Mouse (Mus musculus) MEL (cell line): ENCODE measurements at regions not wholly inside any gene's neighbourhood (a gene's known extent, or its start where the extent isn't known, plus 50 kb on each side); places are given as distances from the start of the nearest gene placed in this dataset.

ENCODE experiments used
- DNase-seq: peaks from one replicate; pipeline ENCODE4 v3.0.0; 2011; ENCODE audit warnings: low read depth, low spot score
- H3K27ac ChIP-seq: 2 replicates; pipeline ENCODE4 v1.5.1; 2012; ENCODE audit warnings: low read depth, mild to moderate bottlenecking, control low read depth, low read length, moderate library complexity; ENCODE audit not compliant: control insufficient read depth
- H3K27me3 ChIP-seq, 2 experiments: fragments of 150-350 bp in 1 of 2; sonication (generic) in 1 of 2; 2 replicates each; pipeline ENCODE4 v1.6.1; 2012; ENCODE audit warnings: low read length in 2 of 2, mild to moderate bottlenecking in 2 of 2, improper control_type of control experiment in 1 of 2, moderate library complexity in 1 of 2; ENCODE audit not compliant: insufficient read depth in 2 of 2, control insufficient read depth in 1 of 2
- H3K36me3 ChIP-seq, 2 experiments: 2 replicates each; pipeline ENCODE4 v1.6.1; 2012 to 2014; ENCODE audit warnings: low read length in 2 of 2, improper control_type of control experiment in 1 of 2, inconsistent platforms in 1 of 2, mild to moderate bottlenecking in 1 of 2; ENCODE audit not compliant: insufficient read depth in 2 of 2, control insufficient read depth in 1 of 2
- H3K4me1 ChIP-seq, 2 experiments: fragments of 150-350 bp in 1 of 2; sonication (generic) in 1 of 2; 2 replicates each; pipeline ENCODE4 v1.6.1; 2012; ENCODE audit warnings: low read length in 2 of 2, improper control_type of control experiment in 1 of 2, mild to moderate bottlenecking in 1 of 2; ENCODE audit not compliant: insufficient read depth in 2 of 2, control insufficient read depth in 1 of 2
- H3K4me3 ChIP-seq, 2 experiments: fragments of 150-350 bp in 1 of 2; sonication (generic) in 1 of 2; 2 replicates each; pipeline ENCODE4 v1.5.1; 2012; ENCODE audit warnings: low read depth in 2 of 2, low read length in 2 of 2, mild to moderate bottlenecking in 2 of 2, moderate library complexity in 2 of 2, control low read depth in 1 of 2, improper control_type of control experiment in 1 of 2; ENCODE audit not compliant: control insufficient read depth in 1 of 2, insufficient read depth in 1 of 2
- H3K79me2 ChIP-seq: 2 replicates; pipeline ENCODE4 v1.6.1; 2012; ENCODE audit warnings: mild to moderate bottlenecking, low read length, moderate library complexity; ENCODE audit not compliant: control insufficient read depth, poor library complexity, insufficient read depth
- H3K9ac ChIP-seq: 2 replicates; pipeline ENCODE4 v1.6.1; 2012; ENCODE audit warnings: low read depth, mild to moderate bottlenecking, control low read depth, low read length, moderate library complexity; ENCODE audit not compliant: control insufficient read depth, poor library complexity, severe bottlenecking
- H3K9me3 ChIP-seq: fragments of 150-350 bp; sonication (generic); replicated peaks from 2 replicates; pipeline ENCODE4 v1.6.1; 2012; ENCODE audit warnings: mild to moderate bottlenecking, low read length, improper control_type of control experiment, moderate library complexity; ENCODE audit not compliant: insufficient read depth
- BHLHE40 ChIP-seq: IDR thresholded peaks from 2 replicates; pipeline ENCODE4 v1.6.1; 2012; ENCODE audit warnings: low read depth, mild to moderate bottlenecking, inconsistent platforms, low read length, improper control_type of control experiment, borderline replicate concordance
- CHD1 ChIP-seq: IDR thresholded peaks from 2 replicates; pipeline ENCODE4 v1.6.1; 2012; ENCODE audit warnings: low read depth, mild to moderate bottlenecking, inconsistent platforms, low read length, improper control_type of control experiment
- E2F4 ChIP-seq: IDR thresholded peaks from 2 replicates; pipeline ENCODE4 v1.6.1; 2011; ENCODE audit warnings: low read depth, low read length, improper control_type of control experiment, borderline replicate concordance
- ELF1 ChIP-seq: IDR thresholded peaks from 2 replicates; pipeline ENCODE4 v1.6.1; 2014; ENCODE audit warnings: low read depth, mild to moderate bottlenecking, inconsistent platforms, low read length, improper control_type of control experiment, moderate library complexity
- GATA1 ChIP-seq: IDR thresholded peaks from 2 replicates; pipeline ENCODE4 v1.6.1; 2011; ENCODE audit warnings: low read depth, low read length, improper control_type of control experiment
- HCFC1 ChIP-seq: IDR thresholded peaks from 2 replicates; pipeline ENCODE4 v1.6.1; 2012; ENCODE audit warnings: low read depth, mild to moderate bottlenecking, inconsistent platforms, low read length, improper control_type of control experiment, moderate library complexity
- JUND ChIP-seq: IDR thresholded peaks from 2 replicates; pipeline ENCODE4 v1.6.1; 2011; ENCODE audit warnings: low read depth, mild to moderate bottlenecking, improper control_type of control experiment, low read length
- KAT2A ChIP-seq: conservative IDR thresholded peaks from 2 replicates; pipeline ENCODE4 v1.6.1; 2012; ENCODE audit warnings: low read depth, low read length, improper control_type of control experiment, inconsistent platforms
- MAFK ChIP-seq: IDR thresholded peaks from 2 replicates; pipeline ENCODE4 v1.6.1; 2011; ENCODE audit warnings: low read depth, mild to moderate bottlenecking, low read length, improper control_type of control experiment, borderline replicate concordance
- MAZ ChIP-seq: IDR thresholded peaks from 2 replicates; pipeline ENCODE4 v1.6.1; 2012; ENCODE audit warnings: low read depth, mild to moderate bottlenecking, inconsistent platforms, low read length, improper control_type of control experiment
- MXI1 ChIP-seq: IDR thresholded peaks from 2 replicates; pipeline ENCODE4 v1.6.1; 2011; ENCODE audit warnings: mild to moderate bottlenecking, low read depth, low read length, improper control_type of control experiment
- MYB ChIP-seq: IDR thresholded peaks from 2 replicates; pipeline ENCODE4 v1.6.1; 2011; ENCODE audit warnings: mild to moderate bottlenecking, low read depth, low read length, improper control_type of control experiment
- NELFE ChIP-seq: IDR thresholded peaks from 2 replicates; pipeline ENCODE4 v1.6.1; 2011; ENCODE audit warnings: low read depth, low read length, improper control_type of control experiment
- POLR2A ChIP-seq, 2 experiments: IDR thresholded peaks; 2 replicates each; pipeline ENCODE4 v1.6.1; 2011 to 2012; ENCODE audit warnings: low read length in 2 of 2, mild to moderate bottlenecking in 2 of 2, control low read depth in 1 of 2, improper control_type of control experiment in 1 of 2, low read depth in 1 of 2, moderate library complexity in 1 of 2; ENCODE audit not compliant: control insufficient read depth in 1 of 2, insufficient read depth in 1 of 2, poor library complexity in 1 of 2
- POLR2AphosphoS2 ChIP-seq: IDR thresholded peaks from 2 replicates; pipeline ENCODE4 v1.6.1; 2011; ENCODE audit warnings: low read length, improper control_type of control experiment
- RAD21 ChIP-seq: IDR thresholded peaks from 2 replicates; pipeline ENCODE4 v1.6.1; 2011; ENCODE audit warnings: mild to moderate bottlenecking, low read depth, low read length, improper control_type of control experiment
- RCOR1 ChIP-seq: IDR thresholded peaks from 2 replicates; pipeline ENCODE4 v1.6.1; 2012; ENCODE audit warnings: low read depth, mild to moderate bottlenecking, inconsistent platforms, low read length, improper control_type of control experiment
- SIN3A ChIP-seq: IDR thresholded peaks from 2 replicates; pipeline ENCODE4 v1.6.1; 2012; ENCODE audit warnings: low read length, improper control_type of control experiment, inconsistent platforms
- TAL1 ChIP-seq: IDR thresholded peaks from 2 replicates; pipeline ENCODE4 v1.6.1; 2012; ENCODE audit warnings: mild to moderate bottlenecking, inconsistent platforms, low read length, moderate library complexity, mixed read lengths
- TBP ChIP-seq: IDR thresholded peaks from 2 replicates; pipeline ENCODE4 v1.8.0; 2011; ENCODE audit warnings: low read depth, low read length, improper control_type of control experiment
- UBTF ChIP-seq: IDR thresholded peaks from 2 replicates; pipeline ENCODE4 v1.6.1; 2012; ENCODE audit warnings: low read depth, mild to moderate bottlenecking, inconsistent platforms, low read length, improper control_type of control experiment, moderate library complexity, borderline replicate concordance; ENCODE audit not compliant: insufficient read depth
- USF2 ChIP-seq, 2 experiments: IDR thresholded peaks; 2 replicates each; pipeline ENCODE4 v1.6.1; 2011 to 2012; ENCODE audit warnings: improper control_type of control experiment in 2 of 2, low read length in 2 of 2, borderline replicate concordance in 1 of 2, inconsistent platforms in 1 of 2, low read depth in 1 of 2, mild to moderate bottlenecking in 1 of 2; ENCODE audit not compliant: insufficient read depth in 1 of 2
- ZC3H11A ChIP-seq: IDR thresholded peaks from 2 replicates; pipeline ENCODE4 v1.6.1; 2012; ENCODE audit warnings: low read depth, mild to moderate bottlenecking, inconsistent platforms, low read length, improper control_type of control experiment
- ZKSCAN1 ChIP-seq: IDR thresholded peaks from 2 replicates; pipeline ENCODE4 v1.6.1; 2012; ENCODE audit warnings: low read depth, mild to moderate bottlenecking, inconsistent platforms, low read length, improper control_type of control experiment, moderate library complexity
- ZMIZ1 ChIP-seq: IDR thresholded peaks from 2 replicates; pipeline ENCODE4 v1.6.1; 2012; ENCODE audit warnings: low read depth, mild to moderate bottlenecking, inconsistent platforms, low read length, improper control_type of control experiment, moderate library complexity
- ZNF384 ChIP-seq: IDR thresholded peaks from 2 replicates; pipeline ENCODE4 v1.6.1; 2012; ENCODE audit warnings: low read depth, mild to moderate bottlenecking, inconsistent platforms, low read length, improper control_type of control experiment

- no peak overlapping the region for H3K4me3 ChIP-seq
- H3K36me3 ChIP-seq: no peaks in the 10 kb centered on the region
- no peak overlapping the region for H3K9ac ChIP-seq
- H3K27ac ChIP-seq: no peak overlapping the region
- no peaks in the 10 kb centered on the region; a peak in 1 of 4 replicates for H3K27me3 ChIP-seq
- DNase-seq: no peak
- no peaks in the 10 kb centered on the region for H3K79me2 ChIP-seq
- H3K4me1 ChIP-seq: no peaks in the 10 kb centered on the region
- no peaks in the 10 kb centered on the region for H3K9me3 ChIP-seq
- TF ChIP-seq ZMIZ1 (no peak), GATA1 (no peak), UBTF (no peak), RAD21 (no peak), JUND (no peak), E2F4 (no peak), KAT2A (no peak), RCOR1 (no peak), TAL1 (no peak), MYB (no peak), CHD1 (no peak), NELFE (no peak), MAZ (no peak)
Measured at GRCm38 (mm10) chr13:102569580-102569979, 123.8 kb upstream of the Cd180 start.

GRCm38 (mm10) chr13:102570286-102570685, 123.1 kb upstream of the Cd180 start:
- Histone ChIP-seq H3K9ac (no peak overlapping the region), H3K9me3 (no peaks in the 10 kb centered on the region), H3K36me3 (no peaks in the 10 kb centered on the region), H3K4me1 (no peaks in the 10 kb centered on the region), H3K79me2 (no peaks in the 10 kb centered on the region), H3K27ac (no peak overlapping the region), H3K4me3 (no peak overlapping the region), H3K27me3 (no peaks in the 10 kb centered on the region; a peak in 1 of 4 replicates)
- no peak for TF ChIP-seq HCFC1
- no peak for TF ChIP-seq KAT2A
- no peak for DNase-seq

DNA sequence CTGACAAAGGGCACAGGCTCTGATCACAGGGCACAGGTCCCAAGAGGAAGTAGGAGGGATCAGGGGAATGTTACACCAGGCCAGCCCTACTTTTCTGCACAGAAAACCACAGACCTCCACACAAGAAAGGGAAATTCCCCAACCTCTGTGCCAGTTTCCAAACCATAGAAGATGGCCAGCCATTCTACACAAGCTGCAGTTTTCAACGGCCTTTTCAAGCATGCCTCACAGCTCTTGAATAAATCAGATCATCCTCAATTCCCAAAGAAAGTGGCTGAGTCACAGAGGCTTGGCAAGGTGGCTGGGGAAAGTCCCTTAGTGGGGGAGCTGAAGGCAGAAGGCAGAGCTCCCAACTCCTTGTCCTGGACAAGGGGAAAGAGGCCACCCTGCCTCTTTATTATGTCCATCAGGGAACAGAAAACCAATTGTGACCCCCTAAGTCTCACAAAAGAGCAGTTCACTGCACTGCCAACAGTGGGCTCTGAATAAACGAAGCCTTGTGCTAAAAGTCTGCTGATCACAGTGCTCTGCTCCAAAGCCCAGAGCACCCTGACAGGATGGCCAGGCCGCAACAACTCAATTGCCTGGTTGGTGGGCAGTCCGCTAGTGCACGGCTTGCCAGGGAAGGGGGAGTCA, 120.0 kb upstream of the Cd180 start:
- Histone ChIP-seq H3K27me3 (no peaks in the 10 kb centered on the region; a peak in 1 of 4 replicates), H3K4me1 (no peaks in the 10 kb centered on the region), H3K9ac (no peak overlapping the region), H3K79me2 (no peaks in the 10 kb centered on the region), H3K27ac (no peak overlapping the region), H3K9me3 (no peaks in the 10 kb centered on the region), H3K36me3 (no peaks in the 10 kb centered on the region), H3K4me3 (no peak overlapping the region)
- no peak for DNase-seq
- TF ChIP-seq ZC3H11A (no peak), HCFC1 (no peak), ZNF384 (no peak), MXI1 (no peak), RCOR1 (no peak), NELFE (no peak), ZKSCAN1 (no peak), BHLHE40 (no peak), POLR2A (IDR thresholded peaks at IDR 0.05; ENCODE audit: control insufficient read depth in 1 of 2, insufficient read depth in 1 of 2, low read depth in 1 of 2, low read length in 2 of 2, poor library complexity in 1 of 2) (no peak), POLR2AphosphoS2 (no peak), USF2 (IDR thresholded peaks at IDR 0.05; ENCODE audit: borderline replicate concordance in 1 of 2, insufficient read depth in 1 of 2, low read depth in 1 of 2, low read length in 2 of 2) (no peak), MAFK (no peak), SIN3A (no peak), E2F4 (no peak), ELF1 (no peak), TBP (no peak), MYB (no peak)
